Mouse (Mus musculus) forebrain, embryonic 13.5 days (tissue): ENCODE data around the gene Cfap69. TPM values are rescaled to one million over a fixed set of nuclear protein-coding genes. Genes with fewer than 3 reads are reported as not detected.

Experiments used
- ATAC-seq: fragments of 200-750 bp; cut with Nextera tagmentation; 2 replicates; pipeline ENCODE4 v1.8.0; 2017
- H3K27ac ChIP-seq: fragments of 300-500 bp; sonication (generic); 2 replicates; pipeline ENCODE4 v1.5.1; 2015; ENCODE audit warnings: inconsistent platforms, mild to moderate bottlenecking, moderate library complexity
- H3K27me3 ChIP-seq: fragments of 300-500 bp; sonication (generic); 2 replicates; pipeline ENCODE4 v1.6.1; 2015; ENCODE audit warnings: mild to moderate bottlenecking, inconsistent platforms
- H3K36me3 ChIP-seq: fragments of 300-500 bp; sonication (generic); 2 replicates; pipeline ENCODE4 v1.6.1; 2015; ENCODE audit warnings: mild to moderate bottlenecking, inconsistent platforms; ENCODE audit not compliant: poor library complexity, severe bottlenecking
- H3K4me1 ChIP-seq: fragments of 300-500 bp; sonication (generic); 2 replicates; pipeline ENCODE4 v1.6.1; 2015; ENCODE audit warnings: inconsistent platforms
- H3K4me2 ChIP-seq: fragments of 300-500 bp; sonication (generic); 2 replicates; pipeline ENCODE4 v1.6.1; 2015; ENCODE audit warnings: inconsistent platforms, mild to moderate bottlenecking, moderate library complexity
- H3K4me3 ChIP-seq: fragments of 300-500 bp; sonication (generic); 2 replicates; pipeline ENCODE4 v1.5.1; 2015; ENCODE audit warnings: mild to moderate bottlenecking, inconsistent platforms
- H3K9ac ChIP-seq: fragments of 300-500 bp; sonication (generic); 2 replicates; pipeline ENCODE4 v1.6.1; 2015; ENCODE audit warnings: mild to moderate bottlenecking, inconsistent platforms
- H3K9me3 ChIP-seq: fragments of 300-500 bp; sonication (generic); replicated peaks from 2 replicates; pipeline ENCODE4 v1.6.1; 2016; ENCODE audit warnings: inconsistent platforms
- WGBS: fragments of 180-500 bp; shearing (Covaris S2); methylation state at CpG from one replicate; pipeline ENCODE4 v1.1.7; 2015; 5-methylcytosine and 5-hydroxymethylcytosine counted together
- polyA plus RNA-seq: library from polyadenylated mRNA; unstranded; fragments of >200 nt; fragmentation: Nextera tagmentation; extraction: Ambion mirVana; gene quantifications from 2 replicates; pipeline ENCODE4 v1.2.1, GENCODE M21; 2015

Cfap69 gene
- 7.3 and 8.3 TPM in 2 replicates for polyA plus RNA-seq

- H3K27ac ChIP-seq: no peak within 1 kb of the TSS
- H3K27me3 ChIP-seq: no peaks in the 10 kb centered on the region
- H3K4me2 ChIP-seq: peak within 1 kb of the TSS; percentile 94
- H3K9ac ChIP-seq: peak within 1 kb of the TSS; percentile 78
- ATAC-seq: peak; percentile 99
- H3K36me3 ChIP-seq: 0 out of 2 replicates have a peak, but pooled peaks cover under 1% of the 10 kb centered on the region
- WGBS: under 1% methylated on average over 45 of the region's 48 CpGs
- peaks cover 18% of the 10 kb centered on the region; the same call in 1 of the 2 replicates for H3K4me1 ChIP-seq
- peak within 1 kb of the TSS; percentile 71 for H3K4me3 ChIP-seq
- H3K9me3 ChIP-seq: no peaks in the 10 kb centered on the region
These were observed at the start of gene Cfap69 for GRCm38 (mm10) chr5:5663655-5664370. Gene Cfap69, minus strand, starts transcription at chr5:5664239.

DNA sequence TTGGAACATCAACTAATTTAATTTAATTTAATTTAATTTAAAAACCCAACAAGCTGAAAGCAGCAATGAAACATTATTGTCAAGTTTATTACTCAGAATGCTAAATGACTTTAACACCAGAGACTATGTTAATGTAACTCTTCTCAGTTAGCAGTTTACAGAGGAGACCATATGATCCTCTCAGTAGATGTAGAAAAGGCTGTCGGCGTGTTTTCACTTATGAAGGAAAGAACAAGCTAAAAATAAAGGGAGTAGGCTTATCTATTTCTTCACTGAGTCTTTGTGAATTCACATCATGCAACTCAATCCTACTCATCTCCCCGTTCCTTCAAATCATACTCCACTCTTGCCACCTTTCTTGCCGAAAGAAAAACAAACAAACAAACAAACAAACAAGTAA lies 47.0 kb upstream of the Cfap69 start:
- Histone ChIP-seq H3K36me3 (no peaks in the 10 kb centered on the region), H3K9ac (no peak overlapping the region), H3K9me3 (no peaks in the 10 kb centered on the region), H3K27ac (no peak overlapping the region), H3K4me2 (no peak overlapping the region), H3K4me1 (no peaks in the 10 kb centered on the region), H3K4me3 (no peak overlapping the region), H3K27me3 (no peaks in the 10 kb centered on the region)
- 90% methylated on average over 4 of the region's 4 CpGs for WGBS
- no peak for ATAC-seq

GRCm38 (mm10) chr5:5707341-5708278 lies 43.6 kb upstream of the Cfap69 start:
- no peak overlapping the region for H3K4me2 ChIP-seq
- 67% methylated on average over 13 of the region's 13 CpGs for WGBS
- H3K27ac ChIP-seq: no peak overlapping the region
- H3K27me3 ChIP-seq: no peaks in the 10 kb centered on the region
- H3K9me3 ChIP-seq: no peaks in the 10 kb centered on the region
- H3K4me1 ChIP-seq: no peaks in the 10 kb centered on the region
- H3K36me3 ChIP-seq: no peaks in the 10 kb centered on the region
- no peak overlapping the region for H3K9ac ChIP-seq
- no peak for ATAC-seq
- H3K4me3 ChIP-seq: no peak overlapping the region

DNA sequence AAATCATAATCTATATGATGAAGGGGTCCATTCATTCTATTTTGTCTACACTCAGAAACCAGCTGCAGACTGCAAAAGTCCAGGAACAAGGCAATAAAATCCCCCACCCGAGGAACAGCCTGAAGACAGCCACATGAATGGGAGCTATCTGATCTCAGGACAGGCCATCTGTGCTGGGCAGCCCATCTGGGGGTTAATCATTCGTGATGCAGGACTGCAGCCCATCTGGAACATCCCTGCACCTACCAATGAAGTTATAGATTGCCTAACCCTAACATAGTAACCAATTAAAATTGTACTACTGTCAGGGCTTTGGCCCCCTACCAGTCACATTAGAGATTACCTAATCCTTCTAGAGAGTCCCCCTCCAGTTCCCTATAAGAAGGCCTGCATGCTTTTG lies 41.0 kb upstream of the Cfap69 start:
- Histone ChIP-seq H3K27ac (no peak overlapping the region), H3K27me3 (no peaks in the 10 kb centered on the region), H3K4me2 (no peak overlapping the region), H3K9me3 (no peaks in the 10 kb centered on the region), H3K9ac (no peak overlapping the region), H3K4me3 (no peak overlapping the region), H3K4me1 (no peaks in the 10 kb centered on the region), H3K36me3 (no peaks in the 10 kb centered on the region)
- ATAC-seq: no peak
- 47% methylated on average over 2 of the region's 2 CpGs for WGBS

DNA sequence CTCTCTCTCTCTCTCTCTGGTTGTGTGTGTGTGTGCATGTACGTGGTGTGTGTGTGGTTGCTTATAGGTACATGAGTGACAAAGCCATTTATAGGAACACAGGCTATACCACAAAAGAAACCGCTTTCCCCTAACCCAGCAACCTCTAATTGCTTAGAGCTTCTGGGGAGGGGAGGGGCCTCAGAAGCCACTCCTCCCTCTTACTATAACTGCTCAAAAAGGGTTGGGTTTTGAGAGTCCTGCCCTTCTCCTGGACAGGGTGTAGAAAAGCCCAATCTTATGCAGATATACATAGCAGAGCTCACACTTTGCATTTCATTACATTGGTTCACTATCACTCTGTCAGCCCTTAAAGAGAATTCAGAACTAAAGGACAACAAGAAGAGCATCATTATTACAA lies 36.3 kb upstream of the Cfap69 start:
- H3K27ac ChIP-seq: no peak overlapping the region
- ATAC-seq: 0 out of 2 replicates have a peak, but pooled peaks have one; percentile 19
- no peak overlapping the region for H3K4me3 ChIP-seq
- H3K4me1 ChIP-seq: no peaks in the 10 kb centered on the region
- no peaks in the 10 kb centered on the region for H3K9me3 ChIP-seq
- H3K9ac ChIP-seq: no peak overlapping the region
- H3K27me3 ChIP-seq: no peaks in the 10 kb centered on the region
- 74% methylated on average over 2 of the region's 2 CpGs for WGBS
- no peak overlapping the region for H3K4me2 ChIP-seq
- H3K36me3 ChIP-seq: no peaks in the 10 kb centered on the region

- no peaks in the 10 kb centered on the region for H3K27me3 ChIP-seq
- H3K4me1 ChIP-seq: peaks cover 2% of the 10 kb centered on the region; the same call in 1 of the 2 replicates
- ATAC-seq: no peak
- WGBS: 72% methylated on average over 3 of the region's 3 CpGs
- H3K9me3 ChIP-seq: no peaks in the 10 kb centered on the region
- H3K4me2 ChIP-seq: no peak overlapping the region
- no peaks in the 10 kb centered on the region for H3K36me3 ChIP-seq
- no peak overlapping the region for H3K9ac ChIP-seq
- no peak overlapping the region for H3K4me3 ChIP-seq
- H3K27ac ChIP-seq: no peak overlapping the region
These were observed 34.8 kb upstream of the Cfap69 start for GRCm38 (mm10) chr5:5698830-5699229.

- no peak overlapping the region for H3K4me2 ChIP-seq
- no peak overlapping the region for H3K9ac ChIP-seq
- ATAC-seq: no peak
- H3K9me3 ChIP-seq: no peaks in the 10 kb centered on the region
- no peak overlapping the region for H3K27ac ChIP-seq
- peaks cover 13% of the 10 kb centered on the region; the same call in 1 of the 2 replicates for H3K4me1 ChIP-seq
- no peaks in the 10 kb centered on the region for H3K36me3 ChIP-seq
- H3K27me3 ChIP-seq: no peaks in the 10 kb centered on the region
- WGBS: 95% methylated on average over 5 of the region's 5 CpGs
- H3K4me3 ChIP-seq: no peak overlapping the region
These were observed 31.4 kb upstream of the Cfap69 start for GRCm38 (mm10) chr5:5695401-5695942.

- WGBS: under 1% methylated on average over 43 of the region's 66 CpGs
- Histone ChIP-seq H3K27me3 (no peaks in the 10 kb centered on the region), H3K9me3 (no peaks in the 10 kb centered on the region), H3K4me2 (peak within 1 kb of the TSS; percentile 88), H3K36me3 (no peaks in the 10 kb centered on the region), H3K9ac (peak within 1 kb of the TSS; percentile 86), H3K4me1 (peaks cover 13% of the 10 kb centered on the region; the same call in 1 of the 2 replicates), H3K27ac (peak within 1 kb of the TSS; percentile 35; the same call in 1 of the 2 replicates), H3K4me3 (peak within 1 kb of the TSS; percentile 75)
- ATAC-seq: peak; percentile 93
These were observed 30.1 kb upstream of the Cfap69 start, which contains the start of gene Steap2 for GRCm38 (mm10) chr5:5693956-5694653. Gene Steap2, minus strand, starts transcription at chr5:5694578.

GRCm38 (mm10) chr5:5693541-5693955 lies 29.5 kb upstream of the Cfap69 start:
- peak overlapping the region; percentile 86 for H3K9ac ChIP-seq
- H3K4me3 ChIP-seq: peak overlapping the region; percentile 75
- no peaks in the 10 kb centered on the region for H3K27me3 ChIP-seq
- no peaks in the 10 kb centered on the region for H3K9me3 ChIP-seq
- under 1% methylated on average over 28 of the region's 29 CpGs for WGBS
- no peaks in the 10 kb centered on the region for H3K36me3 ChIP-seq
- H3K27ac ChIP-seq: peak overlapping the region; percentile 35; the same call in 1 of the 2 replicates
- ATAC-seq: peak; percentile 69
- peak overlapping the region; percentile 88 for H3K4me2 ChIP-seq
- peaks cover 13% of the 10 kb centered on the region; the same call in 1 of the 2 replicates for H3K4me1 ChIP-seq

DNA sequence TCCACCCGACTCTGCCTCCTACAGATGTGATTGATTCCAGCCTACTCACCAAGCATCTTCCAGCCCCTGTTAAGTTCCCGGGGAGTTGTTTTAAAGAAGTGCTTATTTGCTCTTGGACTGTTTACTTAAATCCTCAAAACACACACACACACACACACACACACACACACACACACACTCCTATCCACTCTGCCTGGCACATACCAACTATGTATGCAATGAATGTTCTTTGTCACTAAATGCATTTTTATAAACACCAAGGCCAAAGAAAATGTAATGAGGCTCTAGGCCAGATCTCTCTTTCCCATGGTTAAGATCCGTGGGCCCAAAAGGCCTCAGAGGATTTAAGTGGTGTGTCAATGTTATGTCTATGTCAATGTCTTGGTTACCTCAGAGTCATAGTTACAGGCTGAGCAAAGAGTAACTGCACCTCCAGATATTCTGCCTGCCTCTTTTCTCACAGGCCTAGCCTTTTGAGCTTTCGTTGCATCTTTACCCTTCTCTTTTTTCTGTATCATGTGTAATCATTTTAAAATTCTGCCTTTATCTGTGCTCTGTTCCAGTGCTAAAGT lies 28.2 kb upstream of the Cfap69 start:
- Histone ChIP-seq H3K4me3 (no peak overlapping the region), H3K9me3 (no peaks in the 10 kb centered on the region), H3K27ac (no peak overlapping the region), H3K27me3 (no peaks in the 10 kb centered on the region), H3K4me2 (peak overlapping the region; percentile 88; the same call in 1 of the 2 replicates), H3K9ac (no peak overlapping the region), H3K4me1 (peaks cover 13% of the 10 kb centered on the region; the same call in 1 of the 2 replicates), H3K36me3 (no peaks in the 10 kb centered on the region)
- ATAC-seq: no peak
- WGBS: 68% methylated on average over 4 of the region's 4 CpGs

GRCm38 (mm10) chr5:5688945-5689540 lies 25.0 kb upstream of the Cfap69 start:
- no peak for ATAC-seq
- no peak overlapping the region for H3K4me2 ChIP-seq
- H3K9ac ChIP-seq: no peak overlapping the region
- no peak overlapping the region for H3K27ac ChIP-seq
- H3K9me3 ChIP-seq: no peaks in the 10 kb centered on the region
- no peaks in the 10 kb centered on the region for H3K36me3 ChIP-seq
- H3K4me1 ChIP-seq: peaks cover 11% of the 10 kb centered on the region; the same call in 1 of the 2 replicates
- 86% methylated on average over 8 of the region's 8 CpGs for WGBS
- no peak overlapping the region for H3K4me3 ChIP-seq
- H3K27me3 ChIP-seq: no peaks in the 10 kb centered on the region
